Mouse (Mus musculus): ENCODE measurements around the gene Hsd3b6.
"Not testable (repeated sequence)": the region's sequence is repeated elsewhere in the genome, so short reads cannot be mapped to it uniquely, and the experiment has no call there.

Gene Hsd3b6

GRCm38 (mm10) chr3:98814101-98814670, at the start of gene Hsd3b6:
Gene Hsd3b6 (minus strand): TSS chr3:98814443.
- DNase-seq (ENCODE audit: low read depth): no peak

GRCm38 (mm10) chr3:98862800-98863199, 48.6 kb upstream of the Hsd3b6 start:
- no peak for DNase-seq (ENCODE audit: low read depth)

GRCm38 (mm10) chr3:98859576-98859975, 45.3 kb upstream of the Hsd3b6 start, which contains the start of gene Hsd3b1:
Gene Hsd3b1 (minus strand): TSS chr3:98859794.
- no peak for DNase-seq (ENCODE audit: low read depth)

- no peak for DNase-seq (ENCODE audit: low read depth)
Measured at GRCm38 (mm10) chr3:98858051-98858450, 43.8 kb upstream of the Hsd3b6 start.

GRCm38 (mm10) chr3:98856892-98857291, 42.6 kb upstream of the Hsd3b6 start:
- DNase-seq (ENCODE audit: low read depth): no peak

- no peak for DNase-seq (ENCODE audit: low read depth)
Measured at GRCm38 (mm10) chr3:98855160-98855559, 40.9 kb upstream of the Hsd3b6 start.

GRCm38 (mm10) chr3:98853685-98854084, 39.4 kb upstream of the Hsd3b6 start:
- DNase-seq (ENCODE audit: low read depth): no peak

GRCm38 (mm10) chr3:98853051-98853450, 38.8 kb upstream of the Hsd3b6 start:
- no peak for DNase-seq (ENCODE audit: low read depth)

- no peak for DNase-seq (ENCODE audit: low read depth)
Measured at GRCm38 (mm10) chr3:98852631-98853030, 38.4 kb upstream of the Hsd3b6 start.

- no peak for DNase-seq (ENCODE audit: low read depth)
Measured at GRCm38 (mm10) chr3:98851853-98852252, 37.6 kb upstream of the Hsd3b6 start.

GRCm38 (mm10) chr3:98850262-98850661, 36.0 kb upstream of the Hsd3b6 start:
- DNase-seq (ENCODE audit: low read depth): no peak

- no peak for DNase-seq (ENCODE audit: low read depth)
Measured at GRCm38 (mm10) chr3:98848898-98849297, 34.7 kb upstream of the Hsd3b6 start.

GRCm38 (mm10) chr3:98812653-98813052, 1.6 kb downstream of the Hsd3b6 start:
- DNase-seq (ENCODE audit: low read depth): not testable (repeated sequence)

GRCm38 (mm10) chr3:98805032-98805431, 9.2 kb downstream of the Hsd3b6 start:
- not testable (repeated sequence) for DNase-seq (ENCODE audit: low read depth)

GRCm38 (mm10) chr3:98786551-98786950, 27.7 kb downstream of the Hsd3b6 start:
- no peak for DNase-seq (ENCODE audit: low read depth)

- DNase-seq (ENCODE audit: low read depth): no peak
Measured at GRCm38 (mm10) chr3:98782181-98782868, 31.9 kb downstream of the Hsd3b6 start.

GRCm38 (mm10) chr3:98780921-98781320, 33.3 kb downstream of the Hsd3b6 start:
- DNase-seq (ENCODE audit: low read depth): no peak

GRCm38 (mm10) chr3:98764155-98764554, 50.1 kb downstream of the Hsd3b6 start:
- no peak for DNase-seq (ENCODE audit: low read depth)

- DNase-seq (ENCODE audit: low read depth): no peak
Measured at GRCm38 (mm10) chr3:98756836-98757235, 57.4 kb downstream of the Hsd3b6 start.
